Mouse (Mus musculus) pancreas, adult 10 weeks (tissue): ENCODE results near the gene Vldlr. TPM values are rescaled to one million over a fixed set of nuclear protein-coding genes. Genes with fewer than 3 reads are reported as not detected.

Experiments used
- polyA plus RNA-seq: library from polyadenylated mRNA; stranded (reverse); fragments of 350-450 nt; fragmentation: Illumina TruSeq; extraction: RNeasy Lipid Tissue Mini Kit (QIAGEN cat#74804); gene quantifications from one replicate; pipeline ENCODE4 v1.2.3, GENCODE M21; 2015; ENCODE audit warnings: low read depth, low replicate concordance; ENCODE audit not compliant: insufficient read depth

The Vldlr gene
- polyA plus RNA-seq: 8.4 TPM

DNA sequence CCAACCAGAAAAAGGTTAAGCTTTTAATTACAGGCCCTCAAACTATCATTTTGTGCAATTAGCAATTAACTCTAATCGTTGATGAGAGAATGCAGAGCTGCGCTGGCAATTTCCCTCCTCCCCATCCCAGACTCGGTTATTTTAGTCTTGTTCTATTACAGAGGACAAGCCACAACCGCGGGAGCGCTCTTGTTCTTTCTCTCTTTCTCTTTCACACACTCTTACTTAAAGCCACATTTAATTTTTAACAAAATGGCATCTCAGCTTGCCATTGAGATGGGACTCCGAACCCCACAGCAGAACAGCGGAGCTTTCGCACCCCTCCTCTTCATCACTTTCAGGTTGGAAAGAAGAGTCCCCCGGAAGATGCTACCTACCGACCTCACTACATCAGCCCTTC, at the start of gene Vldlr:
Vldlr (plus strand) TSS at position 167 of the 400 bp plus-strand sequence.

Other genes with a start within 250 kb of the Vldlr start
- gene Kcnv2, start 106.1 kb downstream of the Vldlr start, polyA plus RNA-seq: not detected
- gene Pum3, start 213.3 kb downstream of the Vldlr start, polyA plus RNA-seq: 14.4 TPM